Comparison of ENCODE assay signal across 10 mouse cellular contexts in genomic region chr1:121085101-121085727, GRCm38 (mm10).
DNase-seq lines count a peak whose midpoint lies in the region; ATAC-seq lines count a peak whose summit lies in the region.
"Had no signal": no experiment of that assay in that cellular context is flagged by ENCODE, and none has a peak within 500 bp of the region (broad histone marks: within the 10 kb centered on the region; RNA-seq: fewer than 3 reads in every experiment).

No protein-coding gene starts in this region.

- no peak for ATAC-seq in frontal cortex, adult (ENCODE audit: low TSS enrichment)

- peak; percentile 9 to 23 for DNase-seq in frontal cortex, adult 2 months (ENCODE audit: extremely low spot score in 1 of 2, low spot score in 1 of 2)
- peak; percentile 16 to 36 for DNase-seq in right cerebral cortex, adult 2 months (ENCODE audit: low spot score in 2 of 2)
- no peak for DNase-seq in right cerebral cortex, postnatal 36 days (ENCODE audit: low spot score in 2 of 2)
- DNase-seq in left cerebral cortex, postnatal 4 days = peak; percentile 84
- DNase-seq in adrenal gland, postnatal 10 days = no peak
- DNase-seq in thymus, adult 18-20 months = no peak
- DNase-seq in cerebellum, postnatal 36 days = no peak
- DNase-seq: gastrocnemius, postnatal 36 days; heart, postnatal 4 days had no signal

- intact Hi-C loops in left cerebral cortex, postnatal 4 days (cut with DNase I) = no loop called here

Comparison
In these comparisons a context has a peak if more than half of its experiments do, and no peak if none do; other contexts are left out.
1. DNase-seq: peak in frontal cortex, adult 2 months (2 of 2), right cerebral cortex, adult 2 months (2 of 2) and left cerebral cortex, postnatal 4 days (single experiment); none in right cerebral cortex, postnatal 36 days (0 of 2), adrenal gland, postnatal 10 days (single experiment), thymus, adult 18-20 months (0 of 2) and cerebellum, postnatal 36 days (0 of 2).